Mouse (Mus musculus) adrenal gland, postnatal 36 days (tissue): ENCODE measurements at regions not wholly inside any gene's neighbourhood (a gene's known extent, or its start where the extent isn't known, plus 50 kb on each side); places are given as distances from the start of the nearest gene placed in this dataset.
"Not testable (repeated sequence)": the region's sequence is repeated elsewhere in the genome, so short reads cannot be mapped to it uniquely, and the experiment has no call there.

Experiments
- DNase-seq, 2 experiments: peaks; one replicate each; pipeline ENCODE4 v3.0.0; 2021; ENCODE audit warnings: mixed read lengths in 1 of 2

GRCm38 (mm10) chr1:14109190-14109482 lies 1984.0 kb downstream of the 4930444P10Rik start:
- DNase-seq: no peak

GRCm38 (mm10) chr1:14108450-14109189 lies 1984.5 kb downstream of the 4930444P10Rik start:
- DNase-seq: peak; percentile 53 to 68

GRCm38 (mm10) chr1:14105521-14105920 lies 1987.6 kb downstream of the 4930444P10Rik start:
- not testable (repeated sequence) for DNase-seq

- no peak for DNase-seq
Measured at GRCm38 (mm10) chr1:14104529-14104928, 1988.6 kb downstream of the 4930444P10Rik start.

- DNase-seq: no peak
Measured at GRCm38 (mm10) chr1:14099031-14099430, 1994.1 kb downstream of the 4930444P10Rik start.

- no peak for DNase-seq
Measured at GRCm38 (mm10) chr1:14097567-14098228, 1995.4 kb downstream of the 4930444P10Rik start.

GRCm38 (mm10) chr1:14064856-14065255 lies 2028.3 kb downstream of the 4930444P10Rik start:
- no peak for DNase-seq

- no peak for DNase-seq
Measured at GRCm38 (mm10) chr1:14036163-14036562, 2057.0 kb downstream of the 4930444P10Rik start.

- no peak for DNase-seq
Measured at GRCm38 (mm10) chr1:14011484-14011883, 2081.6 kb downstream of the 4930444P10Rik start.

GRCm38 (mm10) chr1:14010789-14011188 lies 2082.3 kb downstream of the 4930444P10Rik start:
- no peak for DNase-seq

- DNase-seq: peak; percentile 7 to 26
Measured at GRCm38 (mm10) chr1:14002550-14002949, 2090.6 kb downstream of the 4930444P10Rik start.

- peak; percentile 4 to 16 for DNase-seq
Measured at GRCm38 (mm10) chr1:14001431-14001830, 2091.7 kb downstream of the 4930444P10Rik start.

GRCm38 (mm10) chr1:14000605-14001395 lies 2092.3 kb downstream of the 4930444P10Rik start:
- DNase-seq: no peak

GRCm38 (mm10) chr1:13998178-13998708 lies 2094.9 kb downstream of the 4930444P10Rik start:
- DNase-seq: no peak

GRCm38 (mm10) chr1:13993825-13994509 lies 2099.2 kb downstream of the 4930444P10Rik start:
- no peak for DNase-seq

- DNase-seq: no peak
Measured at GRCm38 (mm10) chr1:13992978-13993377, 2100.1 kb downstream of the 4930444P10Rik start.

GRCm38 (mm10) chr1:13989360-13989759 lies 2103.8 kb downstream of the 4930444P10Rik start:
- DNase-seq: no peak

GRCm38 (mm10) chr1:13984833-13985232 lies 2108.3 kb downstream of the 4930444P10Rik start:
- DNase-seq: no peak

GRCm38 (mm10) chr1:13980273-13980672 lies 2112.9 kb downstream of the 4930444P10Rik start:
- DNase-seq: no peak

- no peak for DNase-seq
Measured at GRCm38 (mm10) chr1:13978640-13979039, 2114.5 kb downstream of the 4930444P10Rik start.

- DNase-seq: no peak
Measured at GRCm38 (mm10) chr1:13977207-13977606, 2115.9 kb downstream of the 4930444P10Rik start.

GRCm38 (mm10) chr1:13949241-13949640 lies 2143.9 kb downstream of the 4930444P10Rik start:
- DNase-seq: no peak
